Mouse (Mus musculus) olfactory bulb, adult 2 months (tissue): ENCODE measurements around the gene Adgrl3.

Source experiments
- CTCF ChIP-seq: fragments of 200-500 bp; IDR thresholded peaks from 2 replicates; pipeline ENCODE4 v1.5.1; 2012; ENCODE audit warnings: low read depth, mild to moderate bottlenecking, low read length, moderate library complexity; ENCODE audit not compliant: insufficient read depth
- POLR2A ChIP-seq: fragments of 200-500 bp; IDR thresholded peaks from 2 replicates; pipeline ENCODE4 v1.6.1; 2012; ENCODE audit warnings: mild to moderate bottlenecking, low read depth, low read length, moderate library complexity; ENCODE audit not compliant: insufficient read depth

GRCm38 (mm10) chr5:81359560-81359959 is 339.6 kb downstream of the Adgrl3 start:
- TF ChIP-seq POLR2A (no peak), CTCF (no peak)
